Mouse (Mus musculus): ENCODE measurements around the gene Pla2g2d. TPM values are rescaled to one million over a fixed set of nuclear protein-coding genes. Genes with fewer than 3 reads are reported as not detected.

Pla2g2d gene
- polyA plus RNA-seq, 1 experiment from 2014 or later = not detected

DNA sequence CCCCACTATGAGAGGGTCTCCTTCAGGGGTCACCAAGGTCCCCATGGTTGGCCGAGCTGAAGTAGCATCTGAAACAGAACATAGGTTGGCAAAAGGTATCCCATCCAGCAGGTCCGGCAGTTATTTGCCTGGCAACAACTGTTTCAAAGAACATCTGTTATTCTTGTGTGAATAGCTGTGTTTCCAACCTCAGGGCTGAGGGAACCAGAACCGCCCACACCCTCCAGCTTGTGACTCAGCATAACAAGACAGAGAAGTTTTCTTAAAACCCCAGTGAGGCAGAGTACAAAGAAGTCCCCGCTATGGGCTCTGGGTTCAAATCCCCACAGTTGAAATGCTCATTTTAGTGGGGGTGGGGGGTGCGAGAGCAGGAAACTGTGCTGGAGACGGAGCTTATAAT is 6.6 kb downstream of the Pla2g2d start:
- Histone ChIP-seq H3K9ac (no peak overlapping the region), H3K4me1 (replicated peaks) (no peaks in the 10 kb centered on the region), H3K27me3 (replicated peaks) (peaks cover 57% of the 10 kb centered on the region), H3K36me3 (no peaks in the 10 kb centered on the region), H3K4me3 (no peak overlapping the region), H3K4me2 (no peak overlapping the region), H3K27ac (ENCODE audit: poor library complexity, severe bottlenecking) (no peak overlapping the region), H3K9me3 (replicated peaks) (no peaks in the 10 kb centered on the region)
- WGBS = 73% methylated on average over 6 of the region's 6 CpGs
- ATAC-seq (ENCODE audit: insufficient number of reproducible peaks, low FRiP score) = no peak

DNA sequence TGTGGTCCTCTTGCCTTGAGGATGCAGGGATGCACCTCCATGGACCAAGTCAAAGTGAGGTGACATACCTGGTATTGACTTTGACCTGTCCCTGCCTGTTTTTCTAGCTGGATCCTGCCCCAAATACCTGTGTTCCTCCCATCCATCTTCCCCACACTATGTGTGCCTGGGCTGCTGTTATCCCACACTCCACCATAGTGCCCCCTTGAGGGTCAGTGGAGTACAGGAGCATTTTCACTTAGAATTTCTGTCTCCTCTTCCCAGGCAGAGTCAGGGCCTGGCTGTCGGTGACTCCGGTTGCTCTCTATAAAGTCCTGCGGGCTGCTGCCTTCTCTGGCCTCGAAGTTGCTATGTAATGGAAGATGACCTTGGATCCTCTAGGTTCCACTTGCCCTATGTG is 10.2 kb downstream of the Pla2g2d start:
- H3K9me3 ChIP-seq (replicated peaks) = no peaks in the 10 kb centered on the region
- H3K36me3 ChIP-seq = no peaks in the 10 kb centered on the region
- no peaks in the 10 kb centered on the region for H3K4me1 ChIP-seq (replicated peaks)
- no peak overlapping the region for H3K4me3 ChIP-seq
- ATAC-seq (ENCODE audit: insufficient number of reproducible peaks, low FRiP score) = no peak
- H3K9ac ChIP-seq = no peak overlapping the region
- H3K4me2 ChIP-seq = no peak overlapping the region
- peaks cover 40% of the 10 kb centered on the region for H3K27me3 ChIP-seq (replicated peaks)
- WGBS = 52% methylated on average over 4 of the region's 4 CpGs
- H3K27ac ChIP-seq (ENCODE audit: poor library complexity, severe bottlenecking) = no peak overlapping the region

DNA sequence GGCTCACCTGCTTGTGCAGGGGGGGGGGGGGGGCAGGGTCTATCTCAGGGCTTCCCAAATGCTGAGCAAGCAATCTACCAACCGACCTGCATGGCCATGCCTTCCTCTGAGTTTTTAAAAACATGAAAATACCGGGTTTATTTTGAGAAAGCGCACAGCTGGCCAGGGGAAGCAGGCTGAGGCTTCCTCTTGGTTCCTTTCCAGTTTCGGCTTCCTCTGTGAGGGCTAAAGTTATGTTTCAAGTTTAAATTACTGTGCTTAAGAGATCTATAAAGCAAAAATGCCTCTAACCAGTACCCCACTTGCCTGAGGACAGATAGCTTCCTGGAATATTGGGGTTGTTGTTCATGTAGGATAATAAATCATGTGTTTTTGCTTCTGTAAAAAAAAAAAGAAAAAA is 10.6 kb downstream of the Pla2g2d start:
- no peak overlapping the region for H3K4me3 ChIP-seq
- H3K27me3 ChIP-seq (replicated peaks) = peaks cover 43% of the 10 kb centered on the region
- H3K27ac ChIP-seq (ENCODE audit: poor library complexity, severe bottlenecking) = no peak overlapping the region
- no peak overlapping the region for H3K9ac ChIP-seq
- H3K9me3 ChIP-seq (replicated peaks) = no peaks in the 10 kb centered on the region
- ATAC-seq (ENCODE audit: insufficient number of reproducible peaks, low FRiP score) = no peak
- H3K4me2 ChIP-seq = no peak overlapping the region
- no peaks in the 10 kb centered on the region for H3K36me3 ChIP-seq
- no peaks in the 10 kb centered on the region for H3K4me1 ChIP-seq (replicated peaks)
- 61% methylated on average over 4 of the region's 4 CpGs for WGBS

DNA sequence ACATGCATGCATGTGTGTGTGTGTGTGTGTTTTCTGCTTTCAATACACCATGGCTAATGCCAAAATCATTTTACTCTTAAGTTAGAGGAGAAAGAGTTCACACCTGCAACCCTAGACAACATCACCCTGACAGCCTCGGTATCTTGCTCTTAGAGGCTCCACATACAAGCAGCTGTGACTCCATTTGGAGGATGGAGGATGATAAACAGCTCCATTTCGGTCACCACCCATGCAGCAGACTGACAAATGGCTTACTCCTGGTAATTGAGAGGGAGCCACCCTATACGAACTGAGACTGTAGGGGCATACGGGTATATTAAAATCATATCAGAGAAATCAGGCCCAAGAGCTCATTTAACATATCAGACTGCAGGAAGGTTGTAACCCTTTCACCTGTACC is 12.8 kb downstream of the Pla2g2d start:
- Histone ChIP-seq H3K9ac (no peak overlapping the region), H3K4me2 (no peak overlapping the region), H3K36me3 (no peaks in the 10 kb centered on the region), H3K9me3 (replicated peaks) (no peaks in the 10 kb centered on the region), H3K4me3 (no peak overlapping the region), H3K4me1 (replicated peaks) (no peaks in the 10 kb centered on the region), H3K27ac (ENCODE audit: poor library complexity, severe bottlenecking) (no peak overlapping the region), H3K27me3 (replicated peaks) (peaks cover 40% of the 10 kb centered on the region)
- 65% methylated on average over 4 of the region's 4 CpGs for WGBS
- ATAC-seq (ENCODE audit: insufficient number of reproducible peaks, low FRiP score) = no peak

DNA sequence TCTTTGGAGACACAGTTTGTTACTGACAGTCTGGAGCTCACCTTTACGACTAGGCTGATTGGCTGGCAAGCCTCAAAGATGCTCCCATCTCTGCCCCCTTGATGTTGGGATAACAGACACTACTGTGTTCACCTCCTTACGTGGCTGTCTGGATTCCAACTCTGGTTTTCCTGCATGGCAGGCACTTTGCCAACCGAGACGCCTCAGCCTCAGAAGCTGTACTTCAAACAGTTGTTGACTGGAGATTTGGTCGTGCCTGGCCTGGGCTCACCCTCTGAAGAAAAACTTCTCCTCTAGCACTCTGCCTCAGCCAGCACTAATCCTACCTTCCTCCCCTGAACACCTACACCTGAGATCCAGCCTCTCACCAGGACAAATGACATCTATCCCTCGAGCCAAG is 15.9 kb downstream of the Pla2g2d start:
- Histone ChIP-seq H3K27me3 (replicated peaks) (peaks cover 29% of the 10 kb centered on the region), H3K36me3 (no peaks in the 10 kb centered on the region), H3K4me3 (no peak overlapping the region), H3K9me3 (replicated peaks) (0 out of 2 replicates have a peak, but pooled peaks cover 5% of the 10 kb centered on the region), H3K9ac (no peak overlapping the region), H3K4me2 (no peak overlapping the region), H3K4me1 (replicated peaks) (no peaks in the 10 kb centered on the region), H3K27ac (ENCODE audit: poor library complexity, severe bottlenecking) (no peak overlapping the region)
- WGBS = 56% methylated on average over 6 of the region's 6 CpGs
- ATAC-seq (ENCODE audit: insufficient number of reproducible peaks, low FRiP score) = no peak

DNA sequence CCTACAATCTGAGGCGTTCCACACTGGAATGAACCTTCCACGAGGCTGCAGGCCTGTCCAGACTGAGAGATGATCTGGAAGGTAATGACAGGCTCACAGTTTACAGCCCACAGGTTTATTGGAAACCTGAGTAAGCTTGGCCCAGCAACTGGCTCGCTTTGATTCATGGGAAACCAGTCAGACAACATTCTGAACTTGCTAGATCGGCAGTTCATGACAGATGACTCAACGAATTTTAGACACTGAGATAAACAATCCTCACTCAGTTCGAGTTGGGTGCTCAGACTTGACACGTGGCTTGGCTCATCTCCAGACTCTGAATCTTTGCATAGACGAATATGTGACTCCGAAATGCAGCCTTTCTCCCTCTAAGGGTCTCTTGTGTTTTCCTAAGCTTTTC is 17.1 kb downstream of the Pla2g2d start:
- H3K4me1 ChIP-seq (replicated peaks) = no peaks in the 10 kb centered on the region
- H3K27me3 ChIP-seq (replicated peaks) = peaks cover 26% of the 10 kb centered on the region
- no peak overlapping the region for H3K27ac ChIP-seq (ENCODE audit: poor library complexity, severe bottlenecking)
- no peak overlapping the region for H3K4me3 ChIP-seq
- H3K9me3 ChIP-seq (replicated peaks) = 0 out of 2 replicates have a peak, but pooled peaks cover 5% of the 10 kb centered on the region
- H3K4me2 ChIP-seq = no peak overlapping the region
- no peaks in the 10 kb centered on the region for H3K36me3 ChIP-seq
- no peak overlapping the region for H3K9ac ChIP-seq
- 45% methylated on average over 9 of the region's 9 CpGs for WGBS
- ATAC-seq (ENCODE audit: insufficient number of reproducible peaks, low FRiP score) = no peak

DNA sequence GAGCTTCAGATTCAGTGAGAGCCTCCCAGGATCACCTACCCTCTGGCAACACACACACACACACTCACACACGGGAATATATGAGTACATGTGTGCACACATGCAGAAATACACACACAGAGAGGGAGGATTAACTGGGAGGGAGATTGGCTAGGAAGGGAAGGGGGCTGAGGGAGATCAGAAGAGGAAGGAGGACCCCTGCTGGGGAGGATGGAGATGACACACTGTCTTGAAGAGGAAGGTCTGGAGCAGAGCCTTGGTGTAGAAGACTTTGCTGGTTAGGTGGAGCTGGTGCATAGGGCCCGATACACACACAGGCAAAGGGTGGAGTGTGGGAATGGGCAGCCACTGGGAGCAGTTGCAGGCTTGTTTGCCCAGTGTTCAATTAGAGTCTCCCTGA is 17.7 kb downstream of the Pla2g2d start:
- no peak overlapping the region for H3K27ac ChIP-seq (ENCODE audit: poor library complexity, severe bottlenecking)
- no peak for ATAC-seq (ENCODE audit: insufficient number of reproducible peaks, low FRiP score)
- peaks cover 20% of the 10 kb centered on the region; the same call in 1 of the 2 replicates for H3K27me3 ChIP-seq (replicated peaks)
- no peak overlapping the region for H3K4me2 ChIP-seq
- H3K36me3 ChIP-seq = no peaks in the 10 kb centered on the region
- H3K9me3 ChIP-seq (replicated peaks) = 0 out of 2 replicates have a peak, but pooled peaks cover 5% of the 10 kb centered on the region
- no peaks in the 10 kb centered on the region for H3K4me1 ChIP-seq (replicated peaks)
- WGBS = 65% methylated on average over 2 of the region's 2 CpGs
- H3K4me3 ChIP-seq = no peak overlapping the region
- H3K9ac ChIP-seq = no peak overlapping the region

DNA sequence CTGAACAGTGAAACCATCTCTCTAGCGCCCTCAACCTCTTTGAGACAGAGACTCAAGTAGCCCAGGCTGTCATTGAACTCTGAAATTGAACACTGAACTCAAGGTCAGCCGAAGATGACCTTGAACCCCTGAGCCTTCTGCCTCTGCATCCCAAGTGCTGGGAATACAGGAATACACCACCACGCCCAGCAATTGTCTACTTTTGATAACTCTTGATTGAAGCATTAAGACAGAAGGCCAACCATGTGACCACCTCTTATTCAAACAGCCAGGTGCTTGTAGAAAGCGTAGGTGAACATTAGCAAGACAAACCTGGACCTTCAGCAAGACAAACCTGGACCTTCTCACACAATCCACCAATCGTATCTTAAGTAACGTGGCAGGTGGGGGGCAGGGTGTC is 18.8 kb downstream of the Pla2g2d start:
- 78% methylated on average over 6 of the region's 6 CpGs for WGBS
- Histone ChIP-seq H3K36me3 (no peaks in the 10 kb centered on the region), H3K4me1 (replicated peaks) (no peaks in the 10 kb centered on the region), H3K4me3 (no peak overlapping the region), H3K9ac (no peak overlapping the region), H3K9me3 (replicated peaks) (0 out of 2 replicates have a peak, but pooled peaks cover 5% of the 10 kb centered on the region), H3K27ac (ENCODE audit: poor library complexity, severe bottlenecking) (no peak overlapping the region), H3K4me2 (no peak overlapping the region), H3K27me3 (replicated peaks) (peaks cover 15% of the 10 kb centered on the region; the same call in 1 of the 2 replicates)
- no peak for ATAC-seq (ENCODE audit: insufficient number of reproducible peaks, low FRiP score)

DNA sequence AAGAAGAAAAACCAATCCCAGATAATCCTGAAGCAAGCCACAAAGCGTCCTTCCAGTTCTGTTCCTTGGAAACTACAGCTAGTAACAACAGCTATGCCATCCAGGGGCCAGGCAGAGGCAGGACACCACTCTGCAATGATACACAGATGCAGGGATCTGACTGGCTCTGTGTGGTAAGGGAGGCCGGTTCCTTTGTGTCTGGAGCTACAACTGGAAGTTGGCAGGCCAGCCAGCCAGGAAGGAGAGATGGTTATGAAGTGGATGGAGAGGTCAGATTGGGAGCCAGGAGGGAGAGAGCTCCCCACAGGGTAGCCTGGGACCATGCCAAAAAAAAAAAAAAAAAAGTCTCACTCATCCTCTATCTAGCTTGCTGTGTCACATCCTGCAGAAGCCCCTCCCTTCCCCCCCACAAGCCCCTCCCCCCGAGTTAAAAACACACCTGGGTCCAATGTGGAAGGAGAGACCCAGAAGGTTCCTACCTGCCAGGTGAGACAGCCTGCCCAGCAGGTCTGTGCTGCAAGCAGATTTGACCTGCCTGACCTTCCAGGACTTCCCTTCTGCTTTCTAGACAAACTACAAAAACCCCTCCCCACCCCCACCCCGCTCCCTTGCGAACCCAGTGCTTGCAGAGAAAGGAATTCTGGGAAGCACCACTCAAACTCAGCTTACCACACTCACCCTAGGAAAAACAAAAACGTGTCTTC is 21.1 kb downstream of the Pla2g2d start:
- no peak for ATAC-seq (ENCODE audit: insufficient number of reproducible peaks, low FRiP score)
- 44% methylated on average over 6 of the region's 6 CpGs for WGBS
- Histone ChIP-seq H3K27ac (ENCODE audit: poor library complexity, severe bottlenecking) (no peak overlapping the region), H3K4me1 (replicated peaks) (peaks cover 12% of the 10 kb centered on the region; the same call in 1 of the 2 replicates), H3K36me3 (no peaks in the 10 kb centered on the region), H3K9me3 (replicated peaks) (0 out of 2 replicates have a peak, but pooled peaks cover 5% of the 10 kb centered on the region), H3K4me2 (no peak overlapping the region), H3K4me3 (no peak overlapping the region), H3K27me3 (replicated peaks) (peaks cover 3% of the 10 kb centered on the region; the same call in 1 of the 2 replicates), H3K9ac (no peak overlapping the region)

DNA sequence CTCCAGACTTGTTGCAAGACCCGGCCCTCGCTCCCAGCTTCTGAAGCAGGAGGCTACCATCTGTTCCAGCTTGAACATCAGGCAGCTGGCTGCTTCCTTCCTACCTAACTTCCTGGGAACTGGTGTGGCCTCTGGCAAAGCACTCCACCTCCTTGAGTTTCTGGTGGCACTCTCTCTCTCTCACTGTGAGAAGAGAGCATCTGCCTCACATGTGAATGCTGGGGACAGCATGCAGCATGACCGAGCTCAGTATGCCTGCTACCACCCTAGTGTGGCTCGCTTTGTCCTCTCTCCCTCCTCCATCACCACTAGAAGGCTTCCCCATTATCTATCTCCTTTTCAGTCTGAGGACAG is 21.7 kb downstream of the Pla2g2d start:
- no peak for ATAC-seq (ENCODE audit: insufficient number of reproducible peaks, low FRiP score)
- Histone ChIP-seq H3K36me3 (no peaks in the 10 kb centered on the region), H3K4me2 (no peak overlapping the region), H3K9ac (no peak overlapping the region), H3K27me3 (replicated peaks) (peaks cover 3% of the 10 kb centered on the region; the same call in 1 of the 2 replicates), H3K4me3 (no peak overlapping the region), H3K4me1 (replicated peaks) (peaks cover 12% of the 10 kb centered on the region; the same call in 1 of the 2 replicates), H3K27ac (ENCODE audit: poor library complexity, severe bottlenecking) (no peak overlapping the region), H3K9me3 (replicated peaks) (0 out of 2 replicates have a peak, but pooled peaks cover 5% of the 10 kb centered on the region)
- 78% methylated on average over 4 of the region's 4 CpGs for WGBS

DNA sequence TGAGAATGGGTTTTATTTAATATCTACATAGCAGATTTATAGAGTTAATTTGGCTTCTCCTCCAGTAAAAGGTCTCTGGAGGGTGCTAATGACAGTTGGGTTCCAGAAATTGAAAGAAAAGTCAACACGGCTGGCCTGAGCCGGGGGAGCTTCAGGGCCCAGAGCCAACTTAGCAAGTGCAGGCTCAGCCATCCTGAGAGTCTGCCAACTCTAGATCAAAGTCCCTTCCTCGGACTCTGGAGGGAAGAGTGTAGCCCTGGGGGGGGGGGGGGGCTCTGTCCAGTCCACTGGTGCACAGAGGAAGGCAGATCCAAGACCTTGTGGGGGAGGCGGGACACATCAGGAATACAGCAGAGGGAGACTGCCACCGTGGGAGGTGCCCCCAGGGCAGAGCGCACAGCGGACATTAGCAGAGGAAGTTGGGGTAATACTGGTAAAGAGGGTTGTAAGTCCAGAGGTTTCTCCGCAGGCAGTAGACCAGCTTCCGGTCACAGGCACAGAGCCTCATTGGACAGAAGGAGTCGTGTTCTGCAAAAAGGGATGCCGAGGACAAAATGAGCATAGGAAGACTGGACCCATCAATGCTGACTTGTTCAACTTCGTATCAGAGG is 24.7 kb downstream of the Pla2g2d start:
- Histone ChIP-seq H3K9me3 (replicated peaks) (no peaks in the 10 kb centered on the region), H3K9ac (no peak overlapping the region), H3K4me2 (no peak overlapping the region), H3K4me1 (replicated peaks) (peaks cover 12% of the 10 kb centered on the region; the same call in 1 of the 2 replicates), H3K4me3 (no peak overlapping the region), H3K27ac (ENCODE audit: poor library complexity, severe bottlenecking) (no peak overlapping the region), H3K36me3 (no peaks in the 10 kb centered on the region), H3K27me3 (replicated peaks) (no peaks in the 10 kb centered on the region)
- whole genome bisulfite sequencing = 65% methylated on average over 12 of the region's 12 CpGs
- ATAC-seq (ENCODE audit: insufficient number of reproducible peaks, low FRiP score) = no peak
